Mouse (Mus musculus) neural tube, embryonic 12.5 days (tissue): ENCODE data around the gene Ccdc106. TPM values are rescaled to one million over a fixed set of nuclear protein-coding genes. Genes with fewer than 3 reads are reported as not detected.
"Not testable (repeated sequence)": the region's sequence is repeated elsewhere in the genome, so short reads cannot be mapped to it uniquely, and the experiment has no call there.

Source experiments
- ATAC-seq: fragments of 200-750 bp; cut with Nextera tagmentation; 2 replicates; pipeline ENCODE4 v1.8.0; 2017; ENCODE audit warnings: low read depth, mild to moderate bottlenecking, moderate TSS enrichment, moderate library complexity; ENCODE audit not compliant: low FRiP score
- H3K27ac ChIP-seq: fragments of 300-500 bp; sonication (generic); 2 replicates; pipeline ENCODE4 v1.5.1; 2016
- H3K27me3 ChIP-seq: fragments of 300-500 bp; sonication (generic); replicated peaks from 2 replicates; pipeline ENCODE4 v1.6.1; 2016; ENCODE audit warnings: mild to moderate bottlenecking
- H3K36me3 ChIP-seq: fragments of 300-500 bp; sonication (generic); 2 replicates; pipeline ENCODE4 v1.6.1; 2016; ENCODE audit warnings: mild to moderate bottlenecking
- H3K4me1 ChIP-seq: fragments of 300-500 bp; sonication (generic); 2 replicates; pipeline ENCODE4 v1.6.1; 2016
- H3K4me2 ChIP-seq: fragments of 300-500 bp; sonication (generic); replicated peaks from 2 replicates; pipeline ENCODE4 v1.6.1; 2016; ENCODE audit warnings: mild to moderate bottlenecking
- H3K4me3 ChIP-seq: fragments of 300-500 bp; sonication (generic); 2 replicates; pipeline ENCODE4 v1.5.1; 2016
- H3K9ac ChIP-seq: fragments of 300-500 bp; sonication (generic); 2 replicates; pipeline ENCODE4 v1.6.1; 2016; ENCODE audit warnings: mild to moderate bottlenecking
- H3K9me3 ChIP-seq: fragments of 300-500 bp; sonication (generic); 2 replicates; pipeline ENCODE4 v1.6.1; 2016; ENCODE audit warnings: mild to moderate bottlenecking
- WGBS: fragments of 180-500 bp; shearing (Covaris S2); methylation state at CpG from one replicate; pipeline ENCODE4 v1.1.7; 2016; 5-methylcytosine and 5-hydroxymethylcytosine counted together
- polyA plus RNA-seq: library from polyadenylated mRNA; unstranded; fragments of >200 nt; fragmentation: Nextera tagmentation; extraction: Ambion mirVana; gene quantifications from 2 replicates; pipeline ENCODE4 v1.2.1, GENCODE M21; 2016

The Ccdc106 gene
- polyA plus RNA-seq, 1 experiment from 2014 or later = 17.0 TPM

DNA sequence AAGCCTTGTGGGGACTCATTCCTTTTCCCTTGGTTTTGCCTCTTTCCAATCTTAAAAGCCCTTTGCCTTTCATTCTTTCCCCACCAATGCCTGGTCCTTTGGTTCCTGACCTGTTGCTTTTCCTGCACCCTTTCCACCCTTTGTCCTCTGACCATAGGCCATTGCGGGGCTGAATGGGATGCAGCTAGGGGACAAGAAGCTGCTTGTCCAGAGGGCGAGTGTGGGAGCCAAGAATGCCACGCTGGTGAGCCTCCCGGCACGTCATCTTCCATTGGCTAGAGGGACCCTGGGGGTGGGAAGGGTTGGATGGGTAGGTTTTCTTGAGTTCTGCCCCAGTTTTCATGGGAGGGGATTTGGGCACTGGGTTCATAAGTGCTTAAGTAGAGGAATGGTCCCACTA is 54.6 kb downstream of the Ccdc106 start:
- Histone ChIP-seq H3K9ac (no peak overlapping the region), H3K4me2 (no peak overlapping the region), H3K27me3 (no peaks in the 10 kb centered on the region), H3K4me1 (no peaks in the 10 kb centered on the region), H3K4me3 (no peak overlapping the region), H3K27ac (no peak overlapping the region), H3K9me3 (no peaks in the 10 kb centered on the region), H3K36me3 (peaks cover 88% of the 10 kb centered on the region)
- no peak for ATAC-seq
- 95% methylated on average over 5 of the region's 5 CpGs for WGBS

DNA sequence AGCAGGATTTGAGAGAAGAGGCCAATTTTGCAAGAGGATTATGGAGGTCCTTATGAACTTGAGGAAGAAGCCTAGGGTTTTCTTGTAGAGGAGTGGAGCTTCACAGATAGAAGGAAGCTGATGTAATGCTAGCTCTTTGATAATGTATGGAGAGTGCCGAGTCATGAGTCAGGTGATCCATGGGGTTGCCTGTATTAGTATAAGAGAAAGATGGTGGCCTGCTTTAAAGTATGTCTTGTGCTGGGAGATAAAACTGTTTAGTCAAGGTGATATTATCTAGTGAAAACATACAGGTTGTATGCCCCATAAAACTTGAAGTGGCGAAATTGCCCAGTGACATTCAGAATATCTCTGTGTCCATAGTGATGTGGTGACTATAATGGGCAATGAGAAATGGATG is 56.6 kb downstream of the Ccdc106 start:
- Histone ChIP-seq H3K4me2 (no peak overlapping the region), H3K4me3 (no peak overlapping the region), H3K27ac (no peak overlapping the region), H3K9me3 (no peaks in the 10 kb centered on the region), H3K27me3 (no peaks in the 10 kb centered on the region), H3K4me1 (peaks cover 12% of the 10 kb centered on the region), H3K9ac (no peak overlapping the region), H3K36me3 (peaks cover 70% of the 10 kb centered on the region)
- no peak for ATAC-seq
- 93% methylated on average over 2 of the region's 2 CpGs for WGBS

DNA sequence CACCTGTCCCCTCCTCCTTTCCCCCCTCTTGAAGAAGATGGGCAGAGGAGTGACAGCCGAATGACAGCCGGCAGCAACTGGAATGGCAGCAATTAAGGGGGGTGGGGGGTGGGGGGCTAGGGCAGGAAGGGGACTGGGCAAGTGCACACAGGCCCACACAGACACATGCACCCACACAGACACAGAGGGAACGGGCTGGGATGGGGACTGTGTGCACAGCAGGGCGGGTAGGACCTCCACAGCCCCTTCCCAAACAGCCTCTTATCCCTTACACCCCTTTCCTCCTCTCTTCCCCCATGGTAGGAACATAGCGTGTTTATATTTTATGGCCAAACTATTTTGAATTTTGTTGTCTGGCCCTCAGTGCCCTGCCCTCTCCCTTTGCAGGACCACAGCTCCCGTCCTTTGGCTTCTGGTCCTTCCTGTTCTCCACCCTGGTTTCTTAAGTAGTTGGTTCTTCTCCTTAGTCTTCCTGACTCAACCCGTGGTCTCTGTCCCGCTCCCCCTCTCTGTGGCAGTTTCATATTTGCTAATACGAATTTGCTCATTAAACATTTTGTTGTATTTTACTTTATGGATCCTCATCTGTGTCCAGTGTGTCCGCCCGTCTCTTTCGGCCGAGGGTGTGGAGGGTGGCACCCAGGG is 59.1 kb downstream of the Ccdc106 start:
- H3K4me1 ChIP-seq = peaks cover 13% of the 10 kb centered on the region
- peak overlapping the region; percentile 73 for H3K4me2 ChIP-seq
- peak overlapping the region; percentile 98; the same call in 1 of the 2 replicates for H3K9ac ChIP-seq
- H3K4me3 ChIP-seq = peak overlapping the region; percentile 98
- 51% methylated on average over 9 of the region's 13 CpGs for WGBS
- H3K9me3 ChIP-seq, H3K27ac ChIP-seq, H3K27me3 ChIP-seq: not testable (repeated sequence)
- ATAC-seq = peak; percentile 57
- peaks cover 51% of the 10 kb centered on the region for H3K36me3 ChIP-seq

DNA sequence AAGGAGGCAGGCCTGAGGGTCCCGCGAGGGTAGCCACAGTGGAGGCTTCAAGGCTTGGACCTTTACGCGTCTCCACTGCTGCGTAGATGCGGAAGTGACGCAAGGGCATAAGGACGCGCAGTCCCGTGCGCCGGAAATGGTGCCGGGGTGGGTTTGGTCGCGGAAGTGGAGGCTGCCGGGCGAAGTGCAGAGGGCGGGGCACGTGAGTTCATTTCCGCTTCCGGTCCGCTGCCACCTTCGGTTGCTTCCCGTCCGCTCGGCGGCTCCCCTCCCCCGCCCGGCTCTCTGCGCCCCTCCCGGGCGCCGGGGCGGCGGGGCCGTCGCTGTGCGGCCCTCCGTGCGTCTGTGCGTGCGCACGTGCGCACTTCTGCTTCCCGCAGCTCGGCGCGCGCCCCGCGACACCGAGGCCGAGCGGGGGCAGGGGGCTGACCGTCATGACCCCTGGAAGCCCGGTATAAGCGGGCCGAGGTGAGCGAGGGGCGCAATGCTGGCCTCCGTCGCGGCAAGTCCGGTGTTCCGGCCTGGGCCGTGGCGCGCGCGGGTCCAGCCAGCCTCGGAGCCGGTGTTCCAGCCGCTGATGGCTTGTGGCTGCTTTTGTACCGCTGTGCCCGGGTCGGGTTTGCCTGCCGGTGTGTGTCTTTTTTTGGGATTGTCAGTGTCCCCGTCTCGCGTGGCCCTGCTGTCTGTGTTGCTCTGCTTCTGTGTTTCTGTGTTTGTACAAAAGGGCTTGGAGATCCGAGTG is 59.8 kb downstream of the Ccdc106 start, which contains the start of gene Epn1:
Gene Epn1 (plus strand): TSS at position 226 of the 742 bp plus-strand sequence.
- H3K9me3 ChIP-seq = no peaks in the 10 kb centered on the region
- H3K9ac ChIP-seq = peak within 1 kb of the TSS; percentile 98
- ATAC-seq = peak; percentile 99
- peak within 1 kb of the TSS; percentile 69 for H3K27ac ChIP-seq
- peak within 1 kb of the TSS; percentile 73 for H3K4me2 ChIP-seq
- H3K4me3 ChIP-seq = peak within 1 kb of the TSS; percentile 98
- WGBS = under 1% methylated on average over 81 of the region's 81 CpGs
- peaks cover 49% of the 10 kb centered on the region for H3K36me3 ChIP-seq
- no peaks in the 10 kb centered on the region for H3K27me3 ChIP-seq
- peaks cover 13% of the 10 kb centered on the region for H3K4me1 ChIP-seq

DNA sequence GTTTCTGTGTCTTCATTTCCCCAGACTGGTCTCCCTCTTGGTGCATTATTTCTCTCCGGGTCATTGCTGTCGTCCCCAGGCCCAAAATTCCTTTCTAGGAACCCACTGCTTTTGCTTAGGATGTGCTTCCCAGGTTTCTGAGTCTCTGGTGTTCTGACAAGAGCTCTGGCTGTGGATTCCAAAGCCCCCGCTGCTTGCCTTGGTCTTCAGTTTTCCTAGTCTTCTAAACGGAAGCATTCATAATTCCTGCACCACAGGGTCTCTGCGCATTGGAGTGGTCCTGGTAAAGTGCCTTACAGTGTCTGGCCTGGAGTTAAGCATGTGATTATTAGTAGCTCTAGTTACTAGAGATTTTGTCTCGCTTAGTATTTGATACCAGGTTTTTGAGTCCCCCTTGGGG is 60.5 kb downstream of the Ccdc106 start:
- Histone ChIP-seq H3K4me2 (peak overlapping the region; percentile 73), H3K4me1 (peaks cover 13% of the 10 kb centered on the region), H3K4me3 (peak overlapping the region; percentile 98), H3K9ac (peak overlapping the region; percentile 98), H3K27me3 (no peaks in the 10 kb centered on the region), H3K9me3 (no peaks in the 10 kb centered on the region), H3K36me3 (peaks cover 48% of the 10 kb centered on the region), H3K27ac (no peak overlapping the region)
- no peak for ATAC-seq
- WGBS = 22% methylated on average over 6 of the region's 6 CpGs

DNA sequence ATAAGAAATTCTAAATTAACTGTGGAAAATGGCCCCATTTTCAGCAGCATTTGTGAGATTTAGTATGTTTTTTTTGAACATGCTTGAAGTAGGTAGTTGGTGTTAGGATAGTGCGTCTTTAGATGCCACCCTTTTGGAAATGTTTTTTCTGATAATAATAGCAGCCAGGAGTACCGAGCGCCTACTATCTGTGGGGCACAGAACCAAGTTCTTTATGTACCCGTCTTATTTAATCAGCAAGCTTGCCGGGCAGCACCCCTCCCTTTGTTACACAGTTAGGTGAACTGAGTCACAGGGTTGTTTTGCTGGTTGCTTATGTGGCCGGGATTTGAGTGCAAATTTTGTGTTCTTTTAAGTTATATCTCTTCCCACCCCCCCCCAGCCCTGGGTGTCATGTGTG is 60.9 kb downstream of the Ccdc106 start:
- peak overlapping the region; percentile 98 for H3K4me3 ChIP-seq
- peaks cover 13% of the 10 kb centered on the region for H3K4me1 ChIP-seq
- no peaks in the 10 kb centered on the region for H3K9me3 ChIP-seq
- H3K4me2 ChIP-seq = peak overlapping the region; percentile 73
- peak overlapping the region; percentile 98 for H3K9ac ChIP-seq
- ATAC-seq = no peak
- H3K27ac ChIP-seq = no peak overlapping the region
- H3K36me3 ChIP-seq = peaks cover 49% of the 10 kb centered on the region
- WGBS = 71% methylated on average over 6 of the region's 6 CpGs
- no peaks in the 10 kb centered on the region for H3K27me3 ChIP-seq

DNA sequence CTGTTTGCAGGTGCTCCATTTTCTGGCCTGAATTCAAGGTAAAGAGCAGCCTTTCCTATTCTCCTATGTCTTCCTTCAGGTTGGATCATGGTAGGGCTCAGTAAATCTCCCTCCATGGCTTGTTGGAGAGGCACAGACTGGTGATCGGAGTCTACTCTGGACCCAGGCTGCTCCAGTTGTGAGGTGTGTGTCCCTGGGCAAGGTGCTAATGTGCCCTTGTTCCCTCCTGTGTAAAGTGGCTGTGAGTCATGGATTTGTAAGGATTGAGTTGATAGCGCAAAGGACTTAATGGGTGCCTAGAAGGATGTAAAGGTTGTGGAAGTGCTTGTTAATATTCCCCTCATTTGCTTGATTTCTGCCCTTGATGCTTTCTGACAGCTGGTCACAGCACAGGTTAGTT is 61.6 kb downstream of the Ccdc106 start:
- Histone ChIP-seq H3K4me1 (peaks cover 13% of the 10 kb centered on the region), H3K4me3 (no peak overlapping the region), H3K36me3 (peaks cover 46% of the 10 kb centered on the region), H3K9ac (no peak overlapping the region), H3K9me3 (no peaks in the 10 kb centered on the region), H3K4me2 (peak overlapping the region; percentile 73), H3K27me3 (no peaks in the 10 kb centered on the region), H3K27ac (no peak overlapping the region)
- WGBS = 97% methylated on average over 2 of the region's 2 CpGs
- no peak for ATAC-seq

DNA sequence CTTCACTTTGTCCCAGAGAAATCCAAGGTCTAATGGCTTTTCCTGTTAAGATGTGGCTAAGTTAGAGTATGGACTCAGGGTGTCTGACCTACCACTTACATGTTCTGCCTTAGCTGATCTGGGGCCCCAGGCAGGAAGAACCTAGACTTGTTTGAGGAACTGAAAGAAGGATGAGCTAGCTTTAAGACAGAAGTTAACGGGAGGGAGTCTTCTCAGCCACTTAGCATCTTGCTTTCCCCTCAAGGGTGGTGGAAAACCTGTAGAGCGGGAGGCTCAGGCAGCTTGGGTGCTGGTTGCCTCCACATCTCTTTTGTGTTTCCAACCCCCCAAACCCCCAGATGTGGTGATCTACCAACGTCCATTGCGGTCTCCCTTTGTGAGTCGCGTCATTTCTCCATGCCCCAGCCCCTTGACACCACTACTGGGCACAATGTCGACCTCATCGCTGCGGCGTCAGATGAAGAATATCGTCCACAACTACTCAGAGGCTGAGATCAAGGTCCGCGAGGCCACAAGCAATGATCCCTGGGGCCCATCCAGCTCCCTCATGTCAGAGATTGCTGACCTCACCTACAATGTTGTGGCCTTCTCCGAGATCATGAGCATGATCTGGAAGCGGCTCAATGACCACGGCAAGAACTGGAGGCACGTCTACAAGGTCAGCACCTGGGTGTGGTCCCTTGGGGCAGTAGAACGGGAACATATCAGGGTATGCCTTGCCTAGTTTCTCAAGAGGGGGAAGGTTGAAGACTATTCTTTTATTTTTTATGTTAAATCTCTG is 63.2 kb downstream of the Ccdc106 start:
- Histone ChIP-seq H3K9me3 (no peaks in the 10 kb centered on the region), H3K4me3 (no peak overlapping the region), H3K4me2 (no peak overlapping the region), H3K36me3 (peaks cover 32% of the 10 kb centered on the region), H3K27ac (no peak overlapping the region), H3K4me1 (peaks cover 16% of the 10 kb centered on the region), H3K9ac (no peak overlapping the region), H3K27me3 (no peaks in the 10 kb centered on the region)
- ATAC-seq = no peak
- WGBS = 94% methylated on average over 18 of the region's 18 CpGs

DNA sequence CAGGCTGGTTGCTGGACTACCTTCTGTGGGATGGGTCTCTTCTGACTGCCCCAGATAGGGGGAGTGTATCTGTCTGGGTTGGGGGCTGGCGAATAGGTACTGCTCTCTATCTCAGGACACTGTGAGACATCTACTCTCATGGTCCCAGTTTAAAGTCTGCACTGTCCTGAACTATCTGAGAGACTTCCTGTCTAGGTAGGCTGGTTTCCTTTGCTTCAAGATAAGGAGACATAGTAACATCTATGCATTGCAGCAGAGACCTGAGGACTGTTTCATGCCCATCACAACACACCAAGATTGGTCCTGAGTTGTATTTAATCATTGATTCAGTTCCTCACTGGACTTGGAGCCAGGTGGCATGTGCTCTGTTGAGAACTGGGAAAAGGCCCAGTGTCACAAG is 65.2 kb downstream of the Ccdc106 start:
- ATAC-seq = no peak
- H3K9me3 ChIP-seq = no peaks in the 10 kb centered on the region
- H3K4me1 ChIP-seq = peaks cover 16% of the 10 kb centered on the region
- H3K36me3 ChIP-seq = peaks cover 36% of the 10 kb centered on the region
- H3K27ac ChIP-seq = no peak overlapping the region
- WGBS = 100% methylated on average over 1 of the region's 1 CpGs
- no peak overlapping the region for H3K4me2 ChIP-seq
- H3K9ac ChIP-seq = no peak overlapping the region
- no peaks in the 10 kb centered on the region for H3K27me3 ChIP-seq
- H3K4me3 ChIP-seq = no peak overlapping the region

DNA sequence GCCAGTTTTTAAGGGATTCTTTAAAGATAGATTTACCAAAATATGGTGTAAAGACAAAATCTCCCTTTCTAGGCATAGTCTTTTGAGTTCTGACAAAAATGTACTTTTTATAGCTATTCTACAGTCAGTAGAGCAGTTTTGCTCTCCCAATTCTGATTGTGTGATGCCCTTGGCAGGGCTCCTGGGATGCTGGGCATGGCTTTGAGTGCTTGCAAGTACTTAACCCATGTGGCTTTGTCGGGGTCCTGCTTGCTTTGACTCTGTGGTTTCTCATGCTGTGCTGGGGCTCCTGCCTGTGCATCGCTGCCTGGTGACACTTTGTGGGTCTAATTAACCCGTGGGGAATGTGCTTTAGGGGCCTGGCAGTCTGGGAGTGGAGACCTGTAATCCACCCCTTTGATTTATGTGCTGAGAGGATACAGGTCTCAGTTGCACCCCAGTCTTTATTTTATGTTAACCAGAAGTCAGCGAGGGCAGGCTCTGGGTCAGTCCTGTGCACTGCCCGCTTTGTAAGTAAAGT is 66.6 kb downstream of the Ccdc106 start:
- peaks cover 46% of the 10 kb centered on the region for H3K36me3 ChIP-seq
- 74% methylated on average over 5 of the region's 5 CpGs for WGBS

DNA sequence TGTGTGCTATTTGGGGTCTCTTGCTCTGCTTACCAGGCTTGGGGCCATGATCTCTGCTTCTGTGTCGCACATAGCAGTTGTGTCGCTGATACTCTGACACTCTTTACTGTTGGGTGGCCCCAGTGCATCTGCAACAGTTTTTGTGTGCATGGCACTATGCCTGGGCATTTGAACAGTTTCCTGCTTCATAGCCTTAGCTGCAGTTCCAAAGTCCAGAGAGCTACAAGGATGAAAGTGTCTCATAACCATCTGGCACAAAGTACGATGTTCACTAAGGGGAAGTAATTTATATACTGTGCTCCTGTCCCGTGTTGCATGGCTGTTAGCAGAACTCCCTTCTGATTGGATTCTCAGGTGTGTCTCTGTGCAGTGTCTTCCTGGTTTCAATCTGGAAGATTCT is 67.5 kb downstream of the Ccdc106 start:
- Histone ChIP-seq H3K9me3 (no peaks in the 10 kb centered on the region), H3K4me1 (0 out of 2 replicates have a peak, but pooled peaks cover 3% of the 10 kb centered on the region), H3K27me3 (no peaks in the 10 kb centered on the region), H3K4me2 (no peak overlapping the region), H3K36me3 (peaks cover 55% of the 10 kb centered on the region), H3K27ac (no peak overlapping the region), H3K4me3 (no peak overlapping the region), H3K9ac (0 out of 2 replicates have a peak overlapping the region, but pooled peaks have one; percentile 0)
- WGBS = 87% methylated on average over 4 of the region's 4 CpGs
- ATAC-seq = no peak

More for the DNA sequence above, 66.6 kb downstream of the Ccdc106 start:
- Histone ChIP-seq H3K27me3 (no peaks in the 10 kb centered on the region), H3K9ac (no peak overlapping the region), H3K27ac (no peak overlapping the region), H3K4me1 (peaks cover 3% of the 10 kb centered on the region; the same call in 1 of the 2 replicates), H3K9me3 (no peaks in the 10 kb centered on the region), H3K4me2 (no peak overlapping the region), H3K4me3 (no peak overlapping the region)
- no peak for ATAC-seq

DNA sequence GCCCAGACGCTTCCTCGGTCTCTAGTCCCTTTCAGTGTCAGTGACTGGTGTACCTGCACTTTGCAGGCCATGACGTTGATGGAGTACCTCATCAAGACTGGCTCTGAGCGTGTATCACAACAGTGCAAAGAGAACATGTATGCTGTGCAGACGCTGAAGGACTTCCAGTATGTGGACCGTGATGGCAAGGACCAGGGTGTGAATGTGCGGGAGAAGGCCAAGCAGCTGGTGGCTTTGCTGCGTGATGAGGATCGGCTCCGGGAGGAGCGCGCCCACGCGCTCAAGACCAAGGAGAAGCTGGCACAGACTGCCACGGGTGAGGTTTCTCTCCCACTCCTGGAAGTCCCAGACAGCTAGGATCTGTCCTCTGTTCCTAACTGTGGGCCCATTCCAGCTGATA is 69.5 kb downstream of the Ccdc106 start:
- Histone ChIP-seq H3K4me1 (0 out of 2 replicates have a peak, but pooled peaks cover 3% of the 10 kb centered on the region), H3K27me3 (no peaks in the 10 kb centered on the region), H3K9ac (no peak overlapping the region), H3K27ac (no peak overlapping the region), H3K4me2 (no peak overlapping the region), H3K4me3 (no peak overlapping the region), H3K9me3 (no peaks in the 10 kb centered on the region), H3K36me3 (peaks cover 67% of the 10 kb centered on the region)
- ATAC-seq = no peak
- WGBS = 96% methylated on average over 15 of the region's 15 CpGs
